Comparison of ENCODE assay signal across 19 mouse cellular contexts in the genomic region with DNA sequence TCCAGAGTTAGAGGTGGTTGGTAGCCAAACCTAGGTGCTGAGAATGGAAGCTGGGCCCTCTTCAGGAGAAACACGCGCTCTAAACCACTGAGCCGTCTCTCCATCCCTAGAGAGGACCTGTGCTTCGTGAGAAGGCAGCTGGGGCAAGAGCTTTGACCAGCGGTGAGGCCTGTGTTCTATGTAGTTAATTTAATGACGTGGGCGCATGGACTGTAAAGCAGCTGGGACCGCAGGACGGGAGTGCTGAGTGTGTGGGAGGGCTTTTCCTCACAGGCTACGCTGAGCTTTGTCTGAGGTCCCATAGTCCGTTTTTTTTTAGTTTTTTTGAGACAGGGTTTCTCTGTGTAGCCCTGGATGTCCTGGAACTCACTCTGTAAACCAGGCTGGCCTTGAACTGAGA.
"Had no signal": no experiment of that assay in that cellular context is flagged by ENCODE, and none has a peak within 500 bp of the region (broad histone marks: within the 10 kb centered on the region; RNA-seq: fewer than 3 reads in every experiment).

No protein-coding gene starts in this region.

- H3K27me3 ChIP-seq: limb, embryonic 12.5 days; limb, embryonic 15.5 days; midbrain, embryonic 12.5 days; neural tube, embryonic 13.5 days; stomach, embryonic 15.5 days had no signal

- H3K27ac ChIP-seq: limb, embryonic 12.5 days; limb, embryonic 15.5 days; liver, embryonic 14.5 days; midbrain, embryonic 12.5 days; neural tube, embryonic 13.5 days; stomach, embryonic 15.5 days had no signal

- DNase-seq: kidney, adult 18-20 months; kidney, postnatal 10 days; kidney, postnatal 36 days; left cerebral cortex, postnatal 4 days; liver, postnatal 0 days; retina, postnatal 1 day; right cerebral cortex, postnatal 25 days; spleen, adult 18-20 months; thymus, postnatal 25 days had no signal

- H3K9ac ChIP-seq: limb, embryonic 12.5 days; limb, embryonic 15.5 days; liver, embryonic 14.5 days; liver, postnatal 0 days; lung, embryonic 14.5 days; midbrain, embryonic 12.5 days; neural tube, embryonic 13.5 days; stomach, embryonic 15.5 days had no signal

- H3K9me3 ChIP-seq: limb, embryonic 12.5 days; limb, embryonic 15.5 days; midbrain, embryonic 12.5 days; neural tube, embryonic 13.5 days; stomach, embryonic 15.5 days had no signal

- H3K4me3 ChIP-seq: limb, embryonic 12.5 days; limb, embryonic 15.5 days; midbrain, embryonic 12.5 days; myocyte; neural tube, embryonic 13.5 days; stomach, embryonic 15.5 days had no signal

- H3K36me3 ChIP-seq: neural tube, embryonic 13.5 days; stomach, embryonic 15.5 days had no signal

- H3K4me1 ChIP-seq: limb, embryonic 15.5 days; neural tube, embryonic 13.5 days had no signal

- ATAC-seq: liver, postnatal 0 days; midbrain, embryonic 16.5 days had no signal

- H3K4me2 ChIP-seq: limb, embryonic 12.5 days; limb, embryonic 15.5 days; liver, embryonic 11.5 days; midbrain, embryonic 12.5 days; neural tube, embryonic 13.5 days; stomach, embryonic 15.5 days had no signal
